Mouse (Mus musculus): ENCODE data around the gene Map3k5.

DNA sequence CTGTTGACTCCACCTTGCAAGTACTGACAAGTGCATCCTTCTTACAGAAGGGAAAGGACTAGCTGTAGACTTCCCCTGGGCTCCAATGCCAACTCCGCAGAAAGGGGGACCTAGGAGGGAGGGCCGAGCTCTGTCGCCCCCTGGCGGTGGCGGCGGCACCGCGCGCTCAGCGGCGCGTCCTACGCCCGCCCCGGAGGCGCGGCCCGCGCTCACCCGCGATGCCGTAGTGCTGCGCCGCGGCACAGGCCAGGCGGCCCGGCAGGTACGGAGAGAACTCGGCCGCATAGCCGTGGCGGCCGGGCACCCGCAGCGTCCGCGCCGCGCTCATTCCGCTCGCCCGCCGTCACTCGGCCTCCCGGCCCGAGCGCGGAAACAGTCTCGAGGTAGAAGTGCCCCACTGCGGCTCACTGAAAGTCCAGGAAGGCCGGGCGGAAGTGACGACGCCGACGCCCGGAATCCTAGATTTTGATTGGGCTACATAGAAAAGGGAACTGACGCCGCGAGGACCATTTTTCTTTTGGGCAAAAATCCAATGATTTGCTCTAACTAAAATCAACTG, 26.9 kb upstream of the Map3k5 start, which contains the start of gene Pex7:
- TF ChIP-seq CTCF (IDR thresholded peaks at IDR 0.05; ENCODE audit: insufficient read depth, low read length) (peak; percentile 72), POLR2A (IDR thresholded peaks at IDR 0.05; ENCODE audit: borderline replicate concordance, extremely low read depth, low read depth, low read length) (peak; percentile 55; the same call in 1 of the 2 replicates)

Data from lung, adult 2 months (tissue).